Mouse (Mus musculus) liver, embryonic 12.5 days (tissue): Measurements from ENCODE around the gene Rpl24. TPM values are rescaled to one million over a fixed set of nuclear protein-coding genes. Genes with fewer than 3 reads are reported as not detected.

Experiments used
- ATAC-seq: fragments of 200-750 bp; cut with Nextera tagmentation; 2 replicates; pipeline ENCODE4 v1.8.0; 2017; ENCODE audit warnings: moderate number of reproducible peaks, mild to moderate bottlenecking, moderate library complexity
- H3K27ac ChIP-seq: fragments of 300-500 bp; sonication (generic); 2 replicates; pipeline ENCODE4 v1.5.1; 2016; ENCODE audit warnings: mild to moderate bottlenecking
- H3K27me3 ChIP-seq: fragments of 300-500 bp; sonication (generic); replicated peaks from 2 replicates; pipeline ENCODE4 v1.6.1; 2016; ENCODE audit warnings: mild to moderate bottlenecking, moderate library complexity
- H3K36me3 ChIP-seq: fragments of 300-500 bp; sonication (generic); 2 replicates; pipeline ENCODE4 v1.6.1; 2016; ENCODE audit warnings: mild to moderate bottlenecking, moderate library complexity
- H3K4me1 ChIP-seq: fragments of 300-500 bp; sonication (generic); 2 replicates; pipeline ENCODE4 v1.6.1; 2016
- H3K4me2 ChIP-seq: fragments of 300-500 bp; sonication (generic); 2 replicates; pipeline ENCODE4 v1.6.1; 2016; ENCODE audit warnings: mild to moderate bottlenecking, moderate library complexity
- H3K4me3 ChIP-seq: fragments of 300-500 bp; sonication (generic); 2 replicates; pipeline ENCODE4 v1.5.1; 2016; ENCODE audit warnings: mild to moderate bottlenecking, moderate library complexity
- H3K9ac ChIP-seq: fragments of 300-500 bp; sonication (generic); 2 replicates; pipeline ENCODE4 v1.6.1; 2016; ENCODE audit warnings: mild to moderate bottlenecking, moderate library complexity
- H3K9me3 ChIP-seq: fragments of 300-500 bp; sonication (generic); replicated peaks from 2 replicates; pipeline ENCODE4 v1.6.1; 2016; ENCODE audit warnings: mild to moderate bottlenecking, moderate library complexity
- WGBS: fragments of 180-500 bp; shearing (Covaris S2); methylation state at CpG from one replicate; pipeline ENCODE4 v1.1.7; 2016; ENCODE audit not compliant: insufficient replicate concordance; 5-methylcytosine and 5-hydroxymethylcytosine counted together
- polyA plus RNA-seq: library from polyadenylated mRNA; unstranded; fragments of >200 nt; fragmentation: Nextera tagmentation; extraction: Ambion mirVana; gene quantifications from 2 replicates; pipeline ENCODE4 v1.2.1, GENCODE M21; 2016

Gene Rpl24
- polyA plus RNA-seq, 1 experiment from 2014 or later, result 654 TPM

- Histone ChIP-seq H3K4me3 (peak within 1 kb of the TSS; percentile 99), H3K27ac (peak within 1 kb of the TSS; percentile 92), H3K27me3 (no peaks in the 10 kb centered on the region), H3K4me2 (peak within 1 kb of the TSS; percentile 86), H3K9ac (peak within 1 kb of the TSS; percentile 97), H3K36me3 (peaks cover 49% of the 10 kb centered on the region), H3K9me3 (no peaks in the 10 kb centered on the region), H3K4me1 (peaks cover 59% of the 10 kb centered on the region)
- under 1% methylated on average over 76 of the region's 86 CpGs for WGBS
- ATAC-seq, result peak; percentile 91
These were observed 7.6 kb downstream of the Rpl24 start, which contains the start of gene Zbtb11 for GRCm38 (mm10) chr16:55973431-55974255. TSS of gene Zbtb11 (plus strand) at chr16:55973883.

GRCm38 (mm10) chr16:55974256-55974902 is 8.3 kb downstream of the Rpl24 start:
- Histone ChIP-seq H3K4me1 (peaks cover 52% of the 10 kb centered on the region), H3K9me3 (no peaks in the 10 kb centered on the region), H3K4me2 (peak overlapping the region; percentile 86), H3K27me3 (no peaks in the 10 kb centered on the region), H3K9ac (peak overlapping the region; percentile 97), H3K36me3 (peaks cover 45% of the 10 kb centered on the region), H3K4me3 (peak overlapping the region; percentile 99), H3K27ac (peak overlapping the region; percentile 92)
- WGBS, result under 1% methylated on average over 55 of the region's 55 CpGs
- peak; percentile 87 for ATAC-seq

- Histone ChIP-seq H3K9me3 (no peaks in the 10 kb centered on the region), H3K27me3 (no peaks in the 10 kb centered on the region), H3K4me1 (peaks cover 47% of the 10 kb centered on the region), H3K9ac (peak overlapping the region; percentile 97), H3K27ac (peak overlapping the region; percentile 92), H3K36me3 (peaks cover 40% of the 10 kb centered on the region), H3K4me3 (peak overlapping the region; percentile 99), H3K4me2 (peak overlapping the region; percentile 86)
- 8% methylated on average over 14 of the region's 14 CpGs for WGBS
- 0 out of 2 replicates have a peak, but pooled peaks have one; percentile 12 for ATAC-seq
These were observed 8.8 kb downstream of the Rpl24 start for GRCm38 (mm10) chr16:55974903-55975285.

- ATAC-seq, result no peak
- 82% methylated on average over 3 of the region's 3 CpGs for WGBS
- no peaks in the 10 kb centered on the region for H3K9me3 ChIP-seq
- H3K27ac ChIP-seq, result no peak overlapping the region
- no peak overlapping the region for H3K4me2 ChIP-seq
- no peaks in the 10 kb centered on the region for H3K27me3 ChIP-seq
- no peak overlapping the region for H3K9ac ChIP-seq
- peaks cover 82% of the 10 kb centered on the region for H3K36me3 ChIP-seq
- H3K4me1 ChIP-seq, result no peaks in the 10 kb centered on the region
- H3K4me3 ChIP-seq, result no peak overlapping the region
These were observed 19.9 kb downstream of the Rpl24 start for GRCm38 (mm10) chr16:55986001-55986400.

GRCm38 (mm10) chr16:55990311-55990710 is 24.2 kb downstream of the Rpl24 start:
- no peaks in the 10 kb centered on the region for H3K27me3 ChIP-seq
- H3K9me3 ChIP-seq, result no peaks in the 10 kb centered on the region
- no peaks in the 10 kb centered on the region for H3K4me1 ChIP-seq
- ATAC-seq, result no peak
- H3K4me2 ChIP-seq, result no peak overlapping the region
- no peak overlapping the region for H3K4me3 ChIP-seq
- peaks cover 86% of the 10 kb centered on the region for H3K36me3 ChIP-seq
- 77% methylated on average over 4 of the region's 4 CpGs for WGBS
- H3K9ac ChIP-seq, result no peak overlapping the region
- H3K27ac ChIP-seq, result no peak overlapping the region

- Histone ChIP-seq H3K9ac (no peak overlapping the region), H3K9me3 (no peaks in the 10 kb centered on the region), H3K4me3 (no peak overlapping the region), H3K36me3 (peaks cover 91% of the 10 kb centered on the region), H3K27ac (no peak overlapping the region), H3K4me1 (no peaks in the 10 kb centered on the region), H3K4me2 (no peak overlapping the region), H3K27me3 (no peaks in the 10 kb centered on the region)
- ATAC-seq, result no peak
- WGBS, result 92% methylated on average over 2 of the region's 2 CpGs
These were observed 28.2 kb downstream of the Rpl24 start for GRCm38 (mm10) chr16:55994235-55994634.

- WGBS, result 92% methylated on average over 11 of the region's 11 CpGs
- no peak overlapping the region for H3K9ac ChIP-seq
- peaks cover 86% of the 10 kb centered on the region for H3K36me3 ChIP-seq
- no peaks in the 10 kb centered on the region for H3K27me3 ChIP-seq
- H3K4me2 ChIP-seq, result no peak overlapping the region
- H3K4me1 ChIP-seq, result no peaks in the 10 kb centered on the region
- no peak overlapping the region for H3K4me3 ChIP-seq
- no peak overlapping the region for H3K27ac ChIP-seq
- H3K9me3 ChIP-seq, result no peaks in the 10 kb centered on the region
- ATAC-seq, result no peak
These were observed 40.7 kb downstream of the Rpl24 start for GRCm38 (mm10) chr16:56006798-56007197.

GRCm38 (mm10) chr16:56008862-56009261 is 42.8 kb downstream of the Rpl24 start:
- no peaks in the 10 kb centered on the region for H3K4me1 ChIP-seq
- 83% methylated on average over 1 of the region's 1 CpGs for WGBS
- ATAC-seq, result no peak
- no peaks in the 10 kb centered on the region for H3K9me3 ChIP-seq
- no peaks in the 10 kb centered on the region for H3K27me3 ChIP-seq
- H3K9ac ChIP-seq, result no peak overlapping the region
- H3K4me3 ChIP-seq, result no peak overlapping the region
- H3K36me3 ChIP-seq, result peaks cover 85% of the 10 kb centered on the region
- H3K4me2 ChIP-seq, result no peak overlapping the region
- H3K27ac ChIP-seq, result no peak overlapping the region

- 85% methylated on average over 10 of the region's 10 CpGs for WGBS
- Histone ChIP-seq H3K4me1 (no peaks in the 10 kb centered on the region), H3K9me3 (no peaks in the 10 kb centered on the region), H3K36me3 (peaks cover 77% of the 10 kb centered on the region), H3K27ac (no peak overlapping the region), H3K4me3 (no peak overlapping the region), H3K4me2 (no peak overlapping the region), H3K9ac (no peak overlapping the region), H3K27me3 (no peaks in the 10 kb centered on the region)
- peak; percentile 64 for ATAC-seq
These were observed 47.0 kb downstream of the Rpl24 start for GRCm38 (mm10) chr16:56012789-56013743.

- ATAC-seq, result no peak
- H3K4me3 ChIP-seq, result no peak overlapping the region
- H3K4me2 ChIP-seq, result no peak overlapping the region
- H3K36me3 ChIP-seq, result peaks cover 81% of the 10 kb centered on the region
- H3K4me1 ChIP-seq, result no peaks in the 10 kb centered on the region
- H3K27ac ChIP-seq, result no peak overlapping the region
- no peaks in the 10 kb centered on the region for H3K27me3 ChIP-seq
- H3K9me3 ChIP-seq, result no peaks in the 10 kb centered on the region
- WGBS, result 86% methylated on average over 7 of the region's 7 CpGs
- no peak overlapping the region for H3K9ac ChIP-seq
These were observed 48.0 kb downstream of the Rpl24 start for GRCm38 (mm10) chr16:56014076-56014475.

GRCm38 (mm10) chr16:56019660-56020059 is 53.6 kb downstream of the Rpl24 start:
- H3K27ac ChIP-seq, result no peak overlapping the region
- no peak for ATAC-seq
- no peak overlapping the region for H3K4me2 ChIP-seq
- no peaks in the 10 kb centered on the region for H3K27me3 ChIP-seq
- H3K4me1 ChIP-seq, result no peaks in the 10 kb centered on the region
- peaks cover 72% of the 10 kb centered on the region for H3K36me3 ChIP-seq
- H3K9me3 ChIP-seq, result no peaks in the 10 kb centered on the region
- WGBS, result 83% methylated on average over 7 of the region's 7 CpGs
- H3K4me3 ChIP-seq, result no peak overlapping the region
- no peak overlapping the region for H3K9ac ChIP-seq
